Mouse (Mus musculus) midbrain, embryonic 11.5 days (tissue): ENCODE results near the gene Lhfpl2. TPM values are rescaled to one million over a fixed set of nuclear protein-coding genes. Genes with fewer than 3 reads are reported as not detected.

Experiments
- ATAC-seq: fragments of 200-750 bp; cut with Nextera tagmentation; 2 replicates; pipeline ENCODE4 v1.8.0; 2017; ENCODE audit warnings: moderate TSS enrichment, moderate library complexity; ENCODE audit not compliant: low FRiP score
- DNase-seq: peaks from one replicate; pipeline ENCODE4 v3.0.0; 2015; ENCODE audit warnings: low spot score; ENCODE audit errors: missing footprints
- H3K27ac ChIP-seq: fragments of 300-500 bp; sonication (generic); 2 replicates; pipeline ENCODE4 v1.5.1; 2014; ENCODE audit warnings: low read depth, low read length
- H3K27me3 ChIP-seq: fragments of 300-500 bp; sonication (generic); 2 replicates; pipeline ENCODE4 v1.6.1; 2014; ENCODE audit warnings: mild to moderate bottlenecking, low read length, moderate library complexity, mixed read lengths; ENCODE audit not compliant: control insufficient read depth, insufficient read depth
- H3K36me3 ChIP-seq: fragments of 300-500 bp; sonication (generic); 2 replicates; pipeline ENCODE4 v1.6.1; 2014; ENCODE audit warnings: mild to moderate bottlenecking, low read length, moderate library complexity, mixed read lengths; ENCODE audit not compliant: control insufficient read depth, insufficient read depth
- H3K4me1 ChIP-seq: fragments of 300-500 bp; sonication (generic); 2 replicates; pipeline ENCODE4 v1.6.1; 2014; ENCODE audit warnings: low read length; ENCODE audit not compliant: control insufficient read depth, insufficient read depth
- H3K4me2 ChIP-seq: fragments of 300-500 bp; sonication (generic); 2 replicates; pipeline ENCODE4 v1.6.1; 2014; ENCODE audit warnings: mild to moderate bottlenecking, moderate library complexity
- H3K4me3 ChIP-seq: fragments of 300-500 bp; sonication (generic); 2 replicates; pipeline ENCODE4 v1.5.1; 2014; ENCODE audit warnings: low read depth, low read length
- H3K9ac ChIP-seq: fragments of 300-500 bp; sonication (generic); 2 replicates; pipeline ENCODE4 v1.6.1; 2014; ENCODE audit warnings: low read length
- H3K9me3 ChIP-seq: fragments of 300-500 bp; sonication (generic); 2 replicates; pipeline ENCODE4 v1.6.1; 2016; ENCODE audit warnings: low read length; ENCODE audit not compliant: control insufficient read depth
- WGBS: fragments of 180-500 bp; shearing (Covaris S2); extraction: QIAGEN DNeasy Blood & Tissue Kit; methylation state at CpG from one replicate; pipeline ENCODE4 v1.1.7; 2014; 5-methylcytosine and 5-hydroxymethylcytosine counted together
- polyA plus RNA-seq: library from polyadenylated mRNA; unstranded; fragments of >200 nt; fragmentation: Nextera tagmentation; extraction: Ambion mirVana; gene quantifications from 2 replicates; pipeline ENCODE4 v1.2.1, GENCODE M21; 2014

The Lhfpl2 gene
- polyA plus RNA-seq, 1 experiment from 2014 or later = 17.0 TPM

- Histone ChIP-seq H3K27ac (no peak overlapping the region), H3K9me3 (no peaks in the 10 kb centered on the region), H3K4me2 (no peak overlapping the region), H3K9ac (no peak overlapping the region), H3K4me1 (peaks cover 20% of the 10 kb centered on the region), H3K27me3 (peaks cover 46% of the 10 kb centered on the region), H3K36me3 (no peaks in the 10 kb centered on the region), H3K4me3 (no peak overlapping the region)
- 77% methylated on average over 9 of the region's 9 CpGs for WGBS
- DNase-seq (peak; percentile 79), ATAC-seq (no peak)
These were observed 15.6 kb downstream of the Lhfpl2 start for GRCm38 (mm10) chr13:94073046-94073715.

- no peak overlapping the region for H3K27ac ChIP-seq
- 63% methylated on average over 5 of the region's 5 CpGs for WGBS
- peaks cover 42% of the 10 kb centered on the region for H3K27me3 ChIP-seq
- H3K4me1 ChIP-seq = peaks cover 20% of the 10 kb centered on the region
- no peak for DNase-seq
- no peak for ATAC-seq
- H3K4me3 ChIP-seq = no peak overlapping the region
- H3K9me3 ChIP-seq = no peaks in the 10 kb centered on the region
- no peaks in the 10 kb centered on the region for H3K36me3 ChIP-seq
- no peak overlapping the region for H3K4me2 ChIP-seq
- H3K9ac ChIP-seq = no peak overlapping the region
These were observed 16.1 kb downstream of the Lhfpl2 start for GRCm38 (mm10) chr13:94073716-94074115.

- no peak for DNase-seq
- no peak overlapping the region for H3K4me3 ChIP-seq
- peaks cover 42% of the 10 kb centered on the region for H3K27me3 ChIP-seq
- H3K9ac ChIP-seq = no peak overlapping the region
- 89% methylated on average over 1 of the region's 1 CpGs for WGBS
- peaks cover 11% of the 10 kb centered on the region for H3K4me1 ChIP-seq
- no peak overlapping the region for H3K4me2 ChIP-seq
- H3K9me3 ChIP-seq = no peaks in the 10 kb centered on the region
- H3K36me3 ChIP-seq = no peaks in the 10 kb centered on the region
- no peak overlapping the region for H3K27ac ChIP-seq
- ATAC-seq = no peak
These were observed 17.6 kb downstream of the Lhfpl2 start for GRCm38 (mm10) chr13:94075181-94075580.

GRCm38 (mm10) chr13:94077136-94078018 lies 19.8 kb downstream of the Lhfpl2 start:
- 44% methylated on average over 14 of the region's 14 CpGs for WGBS
- H3K9me3 ChIP-seq = no peaks in the 10 kb centered on the region
- peak; percentile 89 for DNase-seq
- H3K4me2 ChIP-seq = no peak overlapping the region
- peaks cover 11% of the 10 kb centered on the region for H3K4me1 ChIP-seq
- H3K27me3 ChIP-seq = peaks cover 25% of the 10 kb centered on the region
- peak; percentile 64 for ATAC-seq
- no peaks in the 10 kb centered on the region for H3K36me3 ChIP-seq
- no peak overlapping the region for H3K4me3 ChIP-seq
- H3K9ac ChIP-seq = no peak overlapping the region
- 0 out of 2 replicates have a peak overlapping the region, but pooled peaks have one; percentile 1 for H3K27ac ChIP-seq

GRCm38 (mm10) chr13:94083196-94083595 lies 25.6 kb downstream of the Lhfpl2 start:
- Histone ChIP-seq H3K27ac (no peak overlapping the region), H3K9me3 (no peaks in the 10 kb centered on the region), H3K4me2 (no peak overlapping the region), H3K27me3 (no peaks in the 10 kb centered on the region), H3K36me3 (no peaks in the 10 kb centered on the region), H3K4me1 (no peaks in the 10 kb centered on the region), H3K9ac (no peak overlapping the region), H3K4me3 (no peak overlapping the region)
- no peak for ATAC-seq
- DNase-seq = no peak
- WGBS = 64% methylated on average over 8 of the region's 8 CpGs

- Histone ChIP-seq H3K4me2 (no peak overlapping the region), H3K36me3 (no peaks in the 10 kb centered on the region), H3K4me3 (no peak overlapping the region), H3K27me3 (no peaks in the 10 kb centered on the region), H3K27ac (no peak overlapping the region), H3K9me3 (no peaks in the 10 kb centered on the region), H3K9ac (no peak overlapping the region), H3K4me1 (no peaks in the 10 kb centered on the region)
- no peak for DNase-seq
- WGBS = 90% methylated on average over 15 of the region's 15 CpGs
- ATAC-seq = 0 out of 2 replicates have a peak, but pooled peaks have one; percentile 22
These were observed 26.9 kb downstream of the Lhfpl2 start for GRCm38 (mm10) chr13:94084220-94085126.

- ATAC-seq = no peak
- Histone ChIP-seq H3K4me3 (no peak overlapping the region), H3K27me3 (no peaks in the 10 kb centered on the region), H3K4me2 (no peak overlapping the region), H3K27ac (no peak overlapping the region), H3K9ac (no peak overlapping the region), H3K9me3 (no peaks in the 10 kb centered on the region), H3K4me1 (no peaks in the 10 kb centered on the region), H3K36me3 (no peaks in the 10 kb centered on the region)
- 95% methylated on average over 12 of the region's 12 CpGs for WGBS
- DNase-seq = no peak
These were observed 28.7 kb downstream of the Lhfpl2 start for GRCm38 (mm10) chr13:94086090-94086808.

- Histone ChIP-seq H3K4me1 (no peaks in the 10 kb centered on the region; the same call in 1 of the 2 replicates), H3K9me3 (no peaks in the 10 kb centered on the region), H3K36me3 (no peaks in the 10 kb centered on the region), H3K4me2 (no peak overlapping the region), H3K27me3 (no peaks in the 10 kb centered on the region), H3K27ac (no peak overlapping the region), H3K4me3 (no peak overlapping the region), H3K9ac (no peak overlapping the region)
- DNase-seq (no peak), ATAC-seq (no peak)
- 88% methylated on average over 9 of the region's 9 CpGs for WGBS
These were observed 29.5 kb downstream of the Lhfpl2 start for GRCm38 (mm10) chr13:94087061-94087460.
